Mouse (Mus musculus) G1E-ER4 (cell line): Measurements from ENCODE around the gene Fgfr2. TPM values are rescaled to one million over a fixed set of nuclear protein-coding genes. Genes with fewer than 3 reads are reported as not detected.

Experiments
- GATA1 ChIP-seq: IDR thresholded peaks from one replicate; pipeline ENCODE4 v1.8.0; 2012; ENCODE audit warnings: low read length, inconsistent platforms
- polyA plus RNA-seq: library from polyadenylated mRNA; stranded (reverse); fragments of >175 nt; gene quantifications from 2 replicates; pipeline ENCODE4 v1.2.3, GENCODE M21; 2012

Fgfr2 gene
- polyA plus RNA-seq, 1 experiment: not detected

DNA sequence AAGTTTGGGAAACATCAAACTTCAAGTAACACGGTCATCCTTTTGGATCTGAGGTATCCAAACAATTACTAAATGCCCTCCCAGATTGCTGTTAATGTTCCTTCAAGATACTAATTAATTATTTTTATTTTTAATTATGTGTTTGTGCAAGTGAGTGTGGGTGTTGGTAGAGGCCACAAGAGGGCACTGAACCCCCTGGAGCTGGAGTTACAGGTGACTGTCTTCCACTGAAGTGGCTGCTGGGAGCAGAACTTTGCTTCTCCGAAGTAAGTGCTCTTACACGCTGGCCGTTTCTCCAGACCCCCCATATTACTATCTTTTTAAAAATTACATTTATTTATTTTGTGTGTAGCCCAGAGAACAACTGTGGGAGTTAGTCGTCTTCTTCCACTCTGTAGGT lies 193.1 kb downstream of the Fgfr2 start:
- no peak for TF ChIP-seq GATA1

GRCm38 (mm10) chr7:132927201-132927600 lies 195.9 kb downstream of the Fgfr2 start:
- no peak for TF ChIP-seq GATA1

GRCm38 (mm10) chr7:132925227-132925626 lies 197.9 kb downstream of the Fgfr2 start:
- no peak for TF ChIP-seq GATA1

DNA sequence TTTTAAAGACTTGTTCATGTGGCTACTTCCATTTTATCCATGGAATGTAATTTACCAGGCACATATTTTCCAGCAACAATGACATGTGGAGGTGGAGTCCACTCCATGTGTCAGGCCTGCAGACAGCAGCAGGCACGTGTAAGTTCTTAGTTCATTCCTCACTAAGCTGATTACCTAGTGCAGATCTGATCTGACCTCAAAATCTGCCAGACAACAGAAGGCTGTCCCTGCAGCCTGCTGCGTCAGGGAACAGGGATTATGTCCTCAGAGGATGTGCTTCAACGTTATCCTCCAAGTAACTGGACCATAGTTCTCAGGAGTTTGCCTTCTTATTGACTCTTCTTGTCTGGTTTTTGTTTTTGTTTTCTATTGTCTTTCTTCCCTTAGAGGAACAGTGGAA lies 201.2 kb downstream of the Fgfr2 start:
- TF ChIP-seq GATA1: no peak

DNA sequence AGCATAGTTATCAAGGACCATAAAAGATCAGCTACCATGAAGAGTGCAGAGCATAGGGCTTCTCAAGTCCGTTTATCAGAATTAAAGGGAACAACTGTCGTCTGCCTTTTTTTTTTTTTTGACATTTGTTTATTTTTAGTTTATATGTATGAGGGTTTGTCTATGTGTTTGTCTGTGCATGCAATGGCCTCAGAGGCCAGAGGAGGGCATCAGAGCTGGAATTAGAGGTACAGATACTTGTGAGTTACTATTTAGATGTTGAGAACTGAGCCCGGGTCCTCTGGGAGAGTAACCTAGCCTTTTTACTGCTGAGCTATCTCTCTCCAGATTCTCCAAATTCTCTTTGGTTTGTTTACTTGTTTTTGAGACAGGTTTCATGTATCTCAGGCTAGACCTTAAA lies 219.4 kb downstream of the Fgfr2 start:
- no peak for TF ChIP-seq GATA1

GRCm38 (mm10) chr7:132900826-132901531 lies 222.2 kb downstream of the Fgfr2 start:
- TF ChIP-seq GATA1: no peak

DNA sequence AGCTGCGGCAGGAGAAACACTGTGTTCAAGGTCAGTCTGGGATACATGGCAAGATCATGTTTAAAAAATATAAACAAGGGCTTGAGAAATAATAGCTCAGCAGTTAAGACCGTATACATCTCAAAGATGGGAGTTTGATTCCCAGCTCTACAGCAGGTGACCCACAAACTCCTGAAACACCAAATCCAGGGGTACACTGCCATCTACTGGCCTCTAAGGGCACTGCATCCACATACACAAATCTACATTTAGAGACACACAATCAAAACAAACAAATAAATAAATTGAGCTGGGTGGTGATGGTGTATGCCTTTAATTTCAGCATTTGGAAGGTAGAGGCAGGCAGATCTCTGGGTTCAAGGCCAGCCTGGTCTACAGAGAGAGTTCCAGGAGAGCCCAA lies 224.9 kb downstream of the Fgfr2 start:
- TF ChIP-seq GATA1: no peak

DNA sequence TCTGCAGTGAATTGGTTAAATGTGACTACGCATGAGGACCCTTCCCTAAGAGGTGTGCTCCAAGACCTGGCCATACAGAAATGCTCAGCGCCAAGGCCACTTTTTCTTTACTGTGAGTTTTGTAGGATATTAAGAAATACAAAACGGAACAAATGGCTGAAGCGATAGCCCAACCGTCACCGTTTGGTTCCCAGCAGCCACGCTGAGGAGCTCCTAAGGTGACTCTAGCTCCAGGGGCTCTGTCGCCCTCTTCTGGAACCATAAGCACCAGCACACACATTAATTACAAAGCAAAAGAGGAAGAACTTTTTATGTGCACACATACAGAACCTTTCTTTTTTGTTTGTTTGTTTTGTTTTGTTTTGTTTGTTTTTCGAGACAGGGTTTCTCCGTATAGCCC lies 225.9 kb downstream of the Fgfr2 start:
- no peak for TF ChIP-seq GATA1

- no peak for TF ChIP-seq GATA1
These were observed 226.8 kb downstream of the Fgfr2 start for GRCm38 (mm10) chr7:132896206-132896815.

- no peak for TF ChIP-seq GATA1
These were observed 228.2 kb downstream of the Fgfr2 start for GRCm38 (mm10) chr7:132894841-132895555.

DNA sequence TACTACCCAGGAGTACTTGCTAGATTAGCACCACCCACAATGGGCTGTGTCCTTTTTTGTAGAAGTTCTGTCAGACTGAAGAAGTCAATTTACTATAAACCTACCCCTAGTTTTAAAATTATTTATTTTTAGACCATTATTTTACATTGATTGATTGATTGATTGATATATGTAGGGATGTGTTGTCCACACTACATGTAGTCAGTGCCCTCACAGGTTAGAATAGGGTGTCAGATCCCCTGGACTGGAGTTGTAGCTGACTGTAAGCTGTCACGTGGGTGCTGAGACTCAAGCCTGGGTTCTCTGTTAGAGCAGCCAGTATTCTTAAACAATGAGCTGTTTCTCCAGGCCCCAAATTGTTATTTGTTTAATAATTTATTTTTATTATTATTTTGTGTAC lies 229.8 kb downstream of the Fgfr2 start:
- TF ChIP-seq GATA1: no peak

DNA sequence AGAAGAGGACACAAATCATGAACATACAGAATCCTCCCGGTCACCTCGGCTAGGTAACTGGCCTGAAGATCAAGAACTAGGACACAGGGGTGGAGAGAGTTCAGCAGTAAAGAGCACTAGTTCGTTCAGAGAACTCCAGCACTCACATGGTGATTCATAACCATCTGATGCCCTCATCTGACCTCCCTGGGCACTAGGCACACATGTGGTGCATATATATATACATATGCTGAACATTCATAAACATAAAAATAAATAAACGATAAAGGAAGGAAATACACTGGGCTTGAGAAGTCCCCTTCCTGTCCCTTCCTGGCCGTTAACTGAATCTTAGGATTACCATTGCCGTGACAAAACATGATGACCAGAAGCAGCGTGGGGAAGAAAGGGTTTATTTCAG lies 230.3 kb downstream of the Fgfr2 start:
- no peak for TF ChIP-seq GATA1

GRCm38 (mm10) chr7:132892311-132892661 lies 230.9 kb downstream of the Fgfr2 start:
- no peak for TF ChIP-seq GATA1

DNA sequence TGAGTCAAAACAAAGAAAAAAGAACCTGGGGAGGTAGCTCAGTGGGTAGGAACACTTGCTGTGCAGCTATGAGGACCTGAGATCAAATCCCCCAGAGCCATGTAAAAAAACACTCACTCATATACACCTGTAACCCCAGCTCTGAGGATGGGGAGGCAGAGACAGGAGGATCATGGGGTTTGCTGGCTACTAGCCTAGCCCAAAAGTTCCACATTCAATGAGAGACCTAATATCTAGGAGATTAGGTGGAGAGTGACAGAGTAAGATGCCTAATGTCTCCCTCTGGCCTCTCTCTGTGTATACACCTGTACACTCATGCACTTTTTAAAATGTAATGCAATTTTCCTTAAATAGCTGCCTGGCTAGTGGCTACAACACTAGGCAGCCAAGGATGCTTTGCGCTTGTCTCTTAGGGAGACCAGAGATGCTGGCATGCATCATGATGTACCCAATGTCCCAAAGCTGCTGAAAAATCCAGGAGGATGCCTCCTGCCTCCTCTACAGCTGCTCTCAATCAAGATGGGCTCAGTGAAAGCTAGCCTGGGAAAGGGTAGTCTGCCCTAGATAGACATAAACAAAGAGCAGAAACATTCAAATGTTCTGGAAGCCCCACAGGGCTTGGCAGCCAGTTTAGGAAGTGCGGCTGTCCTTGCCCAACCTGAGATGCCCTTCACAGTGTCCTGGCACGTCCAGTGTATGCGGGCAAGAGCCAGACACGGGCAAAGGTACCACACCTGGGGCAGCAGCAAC lies 231.4 kb downstream of the Fgfr2 start:
- no peak for TF ChIP-seq GATA1

DNA sequence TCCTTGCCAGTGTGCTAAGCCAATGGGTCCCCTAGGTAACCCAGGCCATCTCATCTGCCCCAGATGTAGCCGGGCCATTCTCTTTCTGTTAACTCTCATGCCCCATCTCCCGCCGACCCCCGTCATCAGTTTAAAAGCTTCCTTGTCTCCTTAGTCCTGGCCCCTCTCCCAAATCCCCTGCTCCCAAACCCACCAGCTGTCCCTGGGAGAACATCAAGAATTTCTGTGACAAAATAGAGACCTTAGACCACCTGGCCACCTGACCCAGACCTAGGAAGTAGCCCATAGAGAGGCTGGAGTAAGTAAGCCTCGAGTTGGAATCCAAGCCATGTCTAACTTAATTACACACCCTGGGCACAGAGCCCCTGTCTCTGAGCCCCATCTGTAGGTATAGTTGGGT lies 232.9 kb downstream of the Fgfr2 start:
- TF ChIP-seq GATA1: no peak

- TF ChIP-seq GATA1: no peak
These were observed 233.5 kb downstream of the Fgfr2 start for GRCm38 (mm10) chr7:132889691-132890090.
